Mouse (Mus musculus) layer of hippocampus, postnatal 25 days (tissue): ENCODE measurements around the gene Neurl1a. TPM values are rescaled to one million over a fixed set of nuclear protein-coding genes. Genes with fewer than 3 reads are reported as not detected.

Experiments
- DNase-seq, 2 experiments: peaks; one replicate each; pipeline ENCODE4 v3.0.0; 2022; ENCODE audit warnings: mixed read lengths in 2 of 2, low spot score in 1 of 2; ENCODE audit errors: extremely low spot score in 1 of 2
- total RNA-seq, 2 experiments: library from RNA; stranded (reverse); gene quantifications; 2 replicates each; pipeline ENCODE4 v1.2.3; 2021

Gene Neurl1a
- total RNA-seq, 2 experiments from 2014 or later = 186 to 192 TPM

DNA sequence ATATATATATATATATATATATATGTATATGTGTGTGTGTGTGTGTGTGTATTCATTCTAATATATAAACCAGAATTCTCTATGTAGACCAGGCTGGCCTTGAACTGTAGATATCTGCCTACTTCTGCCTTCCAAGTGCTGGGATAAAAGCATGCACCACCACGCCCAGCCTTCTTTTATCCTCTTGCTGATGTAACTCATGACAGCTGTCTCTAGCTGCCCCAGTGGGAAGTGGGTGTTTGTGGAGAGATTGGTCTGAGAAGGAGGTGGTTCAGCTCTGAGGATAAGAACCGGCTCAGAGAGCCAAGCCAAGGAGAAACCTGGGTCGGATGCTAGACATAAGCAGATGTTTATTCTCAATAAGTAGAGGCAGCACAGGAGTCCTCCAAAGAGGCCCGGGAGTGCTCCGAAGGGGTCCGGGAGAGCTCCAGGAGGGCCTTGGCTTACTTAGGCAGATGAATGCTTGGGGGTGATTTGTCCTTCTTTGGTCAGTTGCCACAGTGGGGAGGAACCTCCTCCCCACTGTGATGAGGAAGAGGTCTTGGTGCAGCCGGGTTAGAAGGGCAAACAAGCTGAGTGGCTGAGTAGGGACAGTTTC lies 10.9 kb upstream of the Neurl1a start:
- DNase-seq = no peak

DNA sequence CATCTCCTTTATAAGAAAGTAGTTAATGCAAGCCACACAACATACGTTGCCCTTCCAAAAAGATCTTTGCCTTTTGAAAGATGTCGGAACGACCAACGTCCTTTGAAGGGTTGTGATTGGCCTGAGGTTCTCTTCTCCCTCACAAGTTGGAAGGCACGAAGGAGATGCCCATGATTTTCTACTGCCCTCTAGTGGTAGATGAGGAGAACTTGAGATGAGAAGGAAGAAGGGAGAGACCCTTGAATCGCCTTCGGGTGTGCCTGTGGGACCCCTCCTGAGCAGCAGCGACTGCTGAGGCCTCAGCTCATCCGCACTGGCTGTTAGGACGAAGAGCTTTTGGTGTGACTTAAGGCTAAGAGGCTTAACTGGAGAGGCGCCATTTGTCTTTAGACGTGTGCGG lies 10.4 kb upstream of the Neurl1a start:
- DNase-seq = peak in 1 of 2 experiments; percentile 20

DNA sequence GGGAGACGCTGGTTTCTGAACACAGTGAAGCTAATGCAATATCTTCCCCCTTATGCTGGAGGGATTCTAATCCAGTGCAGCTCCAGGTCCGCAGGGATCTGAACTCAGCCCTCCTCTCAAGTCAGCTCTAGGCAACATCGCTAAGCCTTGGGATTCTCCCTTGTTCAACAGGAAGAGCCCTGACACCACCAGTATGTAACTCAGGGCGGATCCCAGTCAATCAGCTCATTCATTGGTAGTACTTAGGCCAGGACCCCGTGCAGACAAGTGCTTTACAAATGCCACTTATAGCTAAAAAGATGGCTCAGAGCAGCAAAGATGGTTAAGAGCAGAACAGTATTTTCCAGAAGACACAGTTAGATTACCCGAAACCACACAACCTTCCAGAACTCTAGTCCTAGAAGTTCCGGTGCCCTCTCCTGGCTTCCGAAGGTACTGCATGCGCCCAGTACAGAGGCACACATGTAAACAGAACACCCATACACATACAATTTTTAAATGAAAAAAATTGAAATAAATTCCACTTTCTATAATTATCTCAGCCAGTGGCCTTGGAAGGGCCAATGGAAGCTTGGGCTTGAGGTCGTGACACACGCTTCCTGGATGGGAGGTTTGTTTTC lies 9.7 kb upstream of the Neurl1a start:
- DNase-seq = peak; percentile 82 to 96

DNA sequence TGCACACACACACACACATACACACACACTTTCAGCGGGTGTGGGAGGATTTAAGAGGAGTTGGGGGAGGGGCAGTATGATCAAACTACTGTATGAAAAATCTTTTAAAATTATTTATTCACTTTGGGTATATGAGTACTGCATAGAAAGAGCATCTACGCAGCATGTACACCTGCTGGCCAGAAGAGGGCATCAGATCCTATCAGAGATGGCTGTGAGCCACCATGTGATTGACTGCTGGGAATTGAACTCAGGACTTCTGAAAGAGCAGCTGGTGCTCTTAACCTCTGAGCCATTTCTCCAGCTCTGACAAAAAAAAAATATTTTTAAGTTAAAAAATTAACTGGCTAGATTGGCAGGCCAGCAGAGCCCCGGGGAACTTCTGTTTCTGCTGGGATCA lies 4.1 kb upstream of the Neurl1a start:
- no peak for DNase-seq

DNA sequence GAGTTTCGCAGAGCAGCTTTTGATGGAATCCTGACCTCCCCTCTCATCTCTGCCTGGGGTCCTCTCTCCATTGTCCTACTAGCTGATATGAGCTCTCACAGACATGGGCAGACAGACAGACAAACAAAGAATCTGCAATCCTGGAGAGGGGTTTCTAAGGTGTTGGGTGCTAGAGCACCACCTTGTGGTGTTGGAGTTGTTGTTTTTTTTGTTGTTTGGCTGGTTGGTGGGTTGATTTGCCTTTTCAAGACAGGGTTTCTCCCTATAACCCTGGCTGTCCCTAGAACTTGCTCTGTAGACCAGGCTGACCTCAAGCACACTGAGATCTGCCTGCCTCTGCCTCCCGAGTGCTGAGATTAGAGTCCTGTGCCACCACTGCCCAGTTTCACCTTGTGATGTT lies 3.1 kb upstream of the Neurl1a start:
- no peak for DNase-seq

DNA sequence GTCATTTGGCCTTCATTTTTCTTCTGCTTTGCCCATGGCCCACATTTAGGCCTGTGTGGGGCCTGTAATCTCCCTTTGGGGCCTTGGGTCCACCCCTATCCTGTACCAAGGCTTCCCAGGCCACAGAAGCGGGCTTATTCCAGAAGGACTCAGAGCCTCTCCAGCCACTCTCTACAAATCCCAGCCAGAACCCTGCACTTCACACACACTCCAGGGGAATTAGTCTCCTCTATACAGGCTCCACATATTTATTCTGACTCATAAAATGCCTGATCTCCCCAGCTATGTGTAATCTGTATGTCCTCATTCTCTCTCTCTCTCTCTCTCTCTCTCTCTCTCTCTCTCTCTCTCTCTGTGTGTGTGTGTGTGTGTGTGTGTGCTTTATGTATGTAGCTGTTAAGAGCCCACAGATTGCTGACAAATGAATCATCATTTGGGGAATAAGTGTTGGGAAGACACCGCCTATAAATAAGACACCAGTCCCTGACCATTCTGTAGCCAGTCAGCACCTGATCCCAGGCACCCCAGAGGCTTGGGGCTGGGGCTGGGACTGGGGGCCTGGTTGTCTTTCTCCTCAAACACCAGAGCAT lies 1.6 kb upstream of the Neurl1a start:
- no peak for DNase-seq

DNA sequence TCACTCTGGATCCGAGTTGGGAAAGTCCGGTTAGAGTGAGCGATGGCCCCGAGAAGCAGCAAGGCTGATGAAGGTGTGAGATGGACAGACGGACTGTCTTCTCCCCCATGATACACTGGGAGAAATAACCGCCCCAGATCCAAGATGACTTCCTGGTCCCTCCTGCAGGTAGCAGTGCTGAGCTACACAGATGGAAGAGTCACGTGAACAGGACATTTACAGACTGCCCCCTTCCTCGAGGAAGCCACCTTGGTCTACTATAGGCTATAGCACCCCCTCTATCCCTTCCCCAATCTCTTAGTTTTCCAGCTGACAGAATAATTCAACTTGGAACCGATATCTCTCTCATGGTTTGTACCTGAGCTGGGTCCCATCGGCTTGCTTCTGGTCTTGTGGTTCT lies 619 bp upstream of the Neurl1a start:
- DNase-seq = peak in 1 of 2 experiments; percentile 20

DNA sequence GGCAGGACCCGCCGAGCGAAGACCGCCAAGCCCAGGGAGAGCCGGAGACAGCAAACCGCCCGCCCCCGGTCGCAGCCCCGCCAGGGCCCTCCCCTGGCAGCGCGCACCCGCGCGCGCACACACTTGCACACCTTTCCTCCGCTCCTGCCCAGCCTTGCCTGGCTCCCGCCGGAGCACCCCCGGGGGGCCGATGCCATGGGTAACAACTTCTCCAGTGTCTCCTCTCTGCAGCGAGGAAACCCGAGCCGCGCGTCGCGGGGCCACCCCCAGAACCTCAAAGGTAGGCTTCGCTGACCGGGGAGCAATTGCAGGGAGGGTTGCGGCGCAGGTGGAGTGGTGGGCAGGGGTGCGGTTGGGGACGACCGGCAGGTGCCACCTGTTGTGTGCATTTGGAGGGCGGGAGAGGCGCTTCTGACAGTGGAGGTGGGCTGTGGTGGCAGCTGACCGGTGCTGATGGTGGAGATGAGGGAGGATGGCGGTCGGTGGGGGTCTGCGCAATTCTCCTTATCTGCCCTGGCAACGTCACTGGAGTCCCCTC lies 721 bp downstream of the Neurl1a start:
- DNase-seq = peak; percentile 35 to 58

DNA sequence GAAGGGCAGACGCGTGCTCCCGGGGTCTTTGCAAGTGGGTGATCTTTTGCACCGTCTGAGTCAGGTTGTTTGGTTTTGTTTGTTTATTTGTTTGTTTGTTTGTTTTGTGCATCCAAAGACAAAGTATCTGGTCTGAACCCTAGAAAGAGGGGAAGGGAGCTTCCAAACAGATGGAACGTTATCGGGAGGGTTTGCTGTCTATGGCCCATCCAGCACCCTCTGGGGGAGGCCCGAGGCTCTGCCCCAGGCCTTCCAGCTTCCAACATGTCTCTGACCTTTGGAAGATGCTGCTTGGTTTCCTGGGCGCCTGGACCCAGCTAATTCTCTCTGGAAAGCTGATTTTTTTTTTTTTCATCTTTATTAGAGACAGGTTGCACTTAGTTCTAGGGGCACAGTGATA lies 1.4 kb downstream of the Neurl1a start:
- no peak for DNase-seq

DNA sequence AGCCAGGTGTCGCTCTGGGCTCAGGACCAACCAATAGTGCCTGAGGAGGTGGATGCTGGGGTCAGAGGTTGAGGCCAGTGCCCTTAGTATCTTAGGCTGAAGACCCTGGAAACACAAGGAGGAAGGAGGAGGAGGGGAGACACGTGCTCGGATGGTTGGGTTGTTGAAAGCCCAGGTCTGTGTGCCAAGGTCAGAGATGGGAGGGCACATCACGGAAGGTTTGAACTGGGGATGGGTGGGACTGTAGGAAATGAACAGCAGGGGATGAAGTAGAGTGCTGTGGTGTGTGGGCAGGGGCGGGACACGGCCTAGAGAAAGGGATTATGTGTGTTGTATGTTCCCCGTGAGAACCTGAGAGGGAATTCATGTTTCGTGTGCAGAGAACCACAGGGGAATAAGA lies 5.6 kb downstream of the Neurl1a start:
- DNase-seq = no peak

DNA sequence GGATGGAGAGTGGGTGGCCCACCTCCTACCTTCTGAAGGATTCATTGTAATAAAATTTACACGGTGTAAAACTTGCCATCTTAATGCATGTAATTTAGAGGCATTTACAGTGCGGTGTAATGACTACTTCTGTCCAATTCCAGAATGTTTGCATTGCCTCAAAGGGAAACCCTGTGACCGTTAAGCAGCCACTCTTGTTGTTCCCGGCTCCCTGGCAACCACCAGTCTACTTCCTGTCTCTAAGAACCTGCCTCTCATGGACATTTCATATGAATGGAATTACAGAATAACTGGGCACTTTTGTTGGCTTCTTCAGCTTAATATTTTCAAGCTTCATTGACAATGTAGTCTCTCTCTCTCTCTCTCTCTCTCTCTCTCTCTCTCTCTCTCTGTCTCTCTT lies 6.1 kb downstream of the Neurl1a start:
- DNase-seq = no peak

DNA sequence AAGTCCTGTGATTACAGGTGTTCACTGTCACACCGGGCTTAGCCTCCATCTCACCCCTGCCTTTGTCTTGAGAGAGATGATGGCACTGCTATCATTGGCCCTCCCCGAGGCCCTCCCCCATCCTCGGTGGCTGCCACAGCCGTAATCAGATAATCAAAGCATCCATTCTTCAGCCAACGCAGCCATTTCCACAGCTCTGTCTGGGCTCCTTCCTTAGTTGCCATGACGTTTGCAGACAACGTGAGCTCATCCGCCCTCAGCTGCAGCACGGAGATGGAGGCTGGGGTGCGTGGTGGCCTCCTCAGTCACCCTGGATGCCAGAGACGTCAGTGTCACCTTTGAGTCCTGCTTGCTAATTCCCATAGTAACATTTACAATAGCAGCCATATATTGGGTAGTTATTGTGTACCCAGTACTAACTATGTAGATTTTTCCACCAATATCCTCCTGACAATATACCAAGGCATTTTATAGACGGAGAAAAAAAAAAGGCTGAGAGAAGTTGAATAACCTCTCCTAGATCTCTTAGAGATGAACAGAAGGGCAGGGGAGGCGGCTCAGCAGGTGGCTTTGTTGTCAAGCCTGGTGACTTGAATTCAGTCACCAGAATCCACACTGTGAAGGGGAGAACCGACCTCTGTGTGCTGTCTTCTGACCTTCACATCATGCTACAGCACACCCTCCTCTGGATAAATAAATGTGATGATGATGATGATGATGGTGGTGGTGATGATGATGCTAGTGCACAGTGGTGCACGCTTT lies 8.1 kb downstream of the Neurl1a start:
- DNase-seq = peak in 1 of 2 experiments; percentile 16

DNA sequence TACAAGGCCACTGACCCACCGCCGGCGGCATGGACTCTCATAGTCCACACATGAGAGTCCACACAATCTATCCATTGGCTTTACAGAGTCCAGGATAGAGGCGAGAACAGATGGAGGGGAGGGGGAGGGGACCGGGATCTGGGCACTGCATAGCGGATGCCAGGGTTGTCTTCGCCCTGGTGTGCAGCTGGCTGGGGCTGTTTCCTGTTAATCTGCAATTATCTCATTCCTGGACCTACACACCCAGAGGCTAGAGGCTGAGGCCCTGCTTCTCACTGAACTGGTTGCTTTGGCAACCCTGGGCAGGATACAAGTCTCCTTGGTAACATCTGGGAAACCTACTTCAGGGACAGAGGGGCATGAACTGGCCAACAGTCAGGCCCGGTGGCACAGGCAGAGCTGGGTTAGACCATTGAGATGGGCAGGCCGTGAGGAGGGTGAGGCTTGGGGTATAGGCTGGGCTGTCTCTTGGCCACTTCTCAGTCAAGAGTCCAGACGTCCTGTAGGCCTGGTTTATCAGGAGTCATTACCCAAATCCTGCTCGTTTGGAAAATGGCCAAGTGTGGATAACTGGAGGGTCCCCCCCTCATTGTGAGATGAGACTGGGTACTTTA lies 10.0 kb downstream of the Neurl1a start:
- no peak for DNase-seq

DNA sequence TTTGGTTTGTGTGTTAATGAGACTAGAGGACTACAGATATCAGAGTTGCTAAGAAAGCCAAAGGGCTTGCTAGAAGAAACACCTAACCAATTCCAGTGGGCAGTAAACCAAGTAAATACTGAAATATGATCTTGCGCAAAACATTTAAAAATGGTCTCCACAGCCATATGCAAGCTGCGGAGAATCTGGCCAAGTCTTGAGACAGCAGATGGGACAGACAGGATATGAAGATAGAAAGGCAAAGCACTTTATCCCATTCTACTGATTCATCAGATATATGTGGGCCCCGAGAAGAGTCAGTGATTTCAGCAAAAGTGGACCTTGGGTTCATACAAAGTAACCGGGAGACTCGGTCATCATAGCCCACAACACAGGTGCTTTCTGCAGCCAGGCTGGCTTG lies 13.5 kb downstream of the Neurl1a start:
- DNase-seq = no peak

DNA sequence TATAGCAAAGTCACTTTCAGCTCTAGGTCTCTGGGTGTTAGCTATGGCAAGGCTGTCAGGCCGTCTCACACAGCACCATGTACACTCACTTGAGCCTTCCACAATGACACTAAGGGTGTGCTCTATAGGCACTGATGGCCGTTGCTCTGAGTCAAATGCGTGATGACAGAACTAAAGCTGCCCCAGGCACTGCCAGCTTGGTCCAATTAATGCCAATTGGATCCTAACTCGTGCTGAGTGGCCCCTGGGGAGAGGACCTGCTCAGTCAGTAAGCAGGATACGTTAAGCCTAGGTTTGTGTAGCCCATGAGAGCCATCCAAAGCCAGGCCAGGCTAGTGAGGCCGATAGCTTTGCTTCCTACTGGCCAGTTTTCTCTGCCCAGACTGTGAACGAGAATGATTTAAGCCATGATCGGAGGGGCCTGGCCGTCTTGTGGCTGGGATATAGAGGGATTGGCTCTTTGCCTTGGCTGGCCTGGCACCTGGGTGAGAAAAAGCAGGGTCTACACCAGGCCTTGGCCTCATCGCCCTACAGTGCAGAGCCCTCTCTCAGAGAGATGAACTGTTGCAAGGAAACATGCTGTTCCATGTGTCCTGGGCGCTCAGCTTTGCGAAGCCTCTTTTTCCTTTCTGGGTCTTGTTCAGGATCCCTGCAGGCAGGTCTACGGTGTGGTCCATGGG lies 20.2 kb downstream of the Neurl1a start:
- DNase-seq = no peak

DNA sequence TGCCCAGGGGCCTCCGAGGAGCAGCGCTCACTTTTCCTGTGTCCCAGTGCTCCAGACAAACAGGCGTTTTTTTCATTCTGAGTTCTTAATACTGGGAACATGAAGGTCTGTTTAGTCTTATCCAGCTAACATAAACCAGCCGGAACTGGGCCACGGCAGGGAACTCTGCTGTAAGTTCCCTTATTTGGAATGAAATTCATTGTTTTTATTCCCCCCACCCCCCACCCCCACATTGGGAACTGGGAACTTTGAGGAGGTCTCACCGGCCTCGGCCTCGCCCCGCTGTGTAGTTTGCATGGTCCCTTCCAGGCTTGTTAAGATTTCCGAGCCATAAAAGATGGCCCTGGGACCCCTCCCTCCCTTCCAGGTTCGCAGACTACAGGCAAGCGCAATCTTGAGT lies 23.4 kb downstream of the Neurl1a start:
- no peak for DNase-seq

DNA sequence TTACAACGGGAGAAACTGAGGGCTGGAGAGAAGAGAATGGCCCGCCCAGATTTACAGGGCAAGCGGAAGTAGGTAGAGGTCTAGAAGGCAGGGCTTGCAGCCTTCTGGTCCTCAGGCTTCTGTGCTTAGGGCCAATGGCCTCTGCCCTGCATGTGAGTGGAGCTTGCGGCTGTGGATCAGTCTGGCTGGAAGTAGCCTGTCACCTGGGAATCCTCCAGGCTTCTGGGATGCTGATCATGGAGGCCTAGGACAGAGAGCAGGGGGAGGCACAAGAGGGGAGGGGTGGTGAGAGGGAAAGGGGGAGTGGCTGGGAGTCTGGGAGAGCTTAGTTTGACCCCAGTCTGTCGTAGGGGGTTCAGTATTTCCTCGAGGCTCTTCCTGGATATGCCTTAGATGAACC lies 23.8 kb downstream of the Neurl1a start:
- DNase-seq = no peak

DNA sequence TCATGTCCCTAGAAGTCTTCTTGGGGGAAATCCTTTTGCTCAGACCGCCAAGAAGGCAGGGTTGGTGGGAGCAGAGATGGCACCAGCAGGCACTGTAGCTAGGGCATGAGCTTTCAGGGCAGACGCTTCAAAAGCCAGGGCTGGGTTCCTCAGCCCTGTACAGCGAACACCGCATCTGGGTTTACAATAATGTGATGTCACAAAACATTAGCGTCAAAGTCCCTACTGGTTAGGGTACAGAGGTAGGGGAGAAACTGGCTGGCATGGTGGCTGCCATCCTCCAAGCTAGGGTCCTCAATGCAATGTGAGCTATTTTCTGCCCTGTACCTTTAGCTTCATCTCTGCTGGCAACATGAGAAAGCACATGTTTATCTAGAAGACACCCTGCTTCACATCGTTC lies 24.4 kb downstream of the Neurl1a start:
- no peak for DNase-seq

DNA sequence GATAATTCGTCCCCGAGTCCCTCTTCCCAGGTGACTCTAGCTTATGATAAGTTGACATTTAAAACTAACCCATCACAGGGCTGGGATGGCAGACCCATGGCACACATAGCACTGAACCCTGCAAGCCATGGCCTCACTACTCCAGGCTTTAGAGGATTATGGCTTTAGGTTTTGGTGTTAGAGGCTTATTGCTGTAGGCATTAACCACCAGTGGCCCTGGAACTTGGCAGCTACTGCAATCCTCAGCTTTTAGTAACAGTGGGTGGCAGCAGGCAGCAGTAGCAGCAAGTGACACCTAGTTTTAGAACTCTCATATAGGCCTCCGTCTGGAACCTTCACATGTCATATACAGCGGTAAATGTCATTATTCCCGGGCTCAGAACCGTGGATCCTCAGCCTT lies 26.0 kb downstream of the Neurl1a start:
- DNase-seq = no peak

DNA sequence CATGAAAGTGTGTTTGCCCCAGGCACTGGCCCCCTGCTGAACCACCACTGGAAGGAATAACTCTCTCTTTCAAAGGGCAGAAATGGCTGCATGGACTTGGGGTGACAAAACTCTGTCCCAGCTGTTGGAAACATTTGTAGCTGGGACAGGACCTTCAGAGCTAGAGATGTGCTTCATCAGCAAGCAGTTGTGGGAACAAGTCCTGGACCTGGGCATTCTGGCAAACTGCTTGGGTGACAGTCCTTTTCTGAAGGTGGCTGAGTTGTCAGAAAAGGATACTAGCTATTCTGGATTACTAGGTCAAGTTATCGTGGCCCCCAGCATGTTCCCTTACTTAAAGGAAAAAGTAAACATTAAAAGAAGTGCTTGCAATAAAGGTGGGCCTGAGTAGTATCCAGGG lies 27.5 kb downstream of the Neurl1a start:
- no peak for DNase-seq
